Mouse (Mus musculus) lung, embryonic 15.5 days (tissue): Measurements from ENCODE around the gene Spp1. TPM values are rescaled to one million over a fixed set of nuclear protein-coding genes. Genes with fewer than 3 reads are reported as not detected.

ENCODE experiments used
- ATAC-seq: fragments of 200-750 bp; cut with Nextera tagmentation; 2 replicates; pipeline ENCODE4 v1.8.0; 2017; ENCODE audit warnings: moderate number of reproducible peaks, borderline replicate concordance; ENCODE audit not compliant: low FRiP score, low TSS enrichment; ENCODE audit errors: extremely low read depth
- H3K27ac ChIP-seq: fragments of 300-500 bp; sonication (generic); 2 replicates; pipeline ENCODE4 v1.5.1; 2015; ENCODE audit warnings: moderate library complexity, mild to moderate bottlenecking, inconsistent platforms
- H3K27me3 ChIP-seq: fragments of 300-500 bp; sonication (generic); 2 replicates; pipeline ENCODE4 v1.6.1; 2015; ENCODE audit warnings: inconsistent platforms
- H3K36me3 ChIP-seq: fragments of 300-500 bp; sonication (generic); 2 replicates; pipeline ENCODE4 v1.6.1; 2015; ENCODE audit warnings: inconsistent platforms
- H3K4me1 ChIP-seq: fragments of 300-500 bp; sonication (generic); 2 replicates; pipeline ENCODE4 v1.6.1; 2015; ENCODE audit warnings: inconsistent platforms
- H3K4me2 ChIP-seq: fragments of 300-500 bp; sonication (generic); 2 replicates; pipeline ENCODE4 v1.6.1; 2015; ENCODE audit warnings: inconsistent platforms, mild to moderate bottlenecking, moderate library complexity
- H3K4me3 ChIP-seq: fragments of 300-500 bp; sonication (generic); 2 replicates; pipeline ENCODE4 v1.5.1; 2015; ENCODE audit warnings: mild to moderate bottlenecking, inconsistent platforms
- H3K9ac ChIP-seq: fragments of 300-500 bp; sonication (generic); 2 replicates; pipeline ENCODE4 v1.6.1; 2015; ENCODE audit warnings: inconsistent platforms
- H3K9me3 ChIP-seq: fragments of 300-500 bp; sonication (generic); 2 replicates; pipeline ENCODE4 v1.6.1; 2016; ENCODE audit warnings: inconsistent platforms
- WGBS: fragments of 180-500 bp; shearing (Covaris S2); methylation state at CpG from one replicate; pipeline ENCODE4 v1.1.7; 2015; 5-methylcytosine and 5-hydroxymethylcytosine counted together
- polyA plus RNA-seq: library from polyadenylated mRNA; unstranded; fragments of >200 nt; fragmentation: Nextera tagmentation; extraction: Ambion mirVana; gene quantifications from 2 replicates; pipeline ENCODE4 v1.2.1, GENCODE M21; 2015

The Spp1 gene
- polyA plus RNA-seq, 1 experiment from 2014 or later, result 3.7 TPM

DNA sequence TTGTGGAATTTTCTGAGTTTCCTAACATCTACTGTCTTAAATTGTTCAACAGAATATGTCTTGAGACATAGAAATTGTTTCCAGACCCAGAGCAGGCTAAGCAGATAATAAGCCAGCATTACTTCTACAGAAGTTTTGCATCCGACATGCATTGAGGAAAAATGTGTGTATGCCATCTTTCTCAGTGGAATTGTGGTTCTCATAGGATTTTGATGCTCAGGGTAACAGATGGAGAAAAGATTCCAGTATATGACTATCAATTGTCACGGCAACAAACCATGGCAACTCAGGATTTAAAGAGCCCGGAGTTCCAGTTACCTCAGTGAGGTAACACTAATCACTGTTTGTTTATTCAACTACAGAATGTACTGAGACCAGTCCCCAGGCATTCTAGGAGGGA, 29.9 kb upstream of the Spp1 start:
- Histone ChIP-seq H3K4me1 (peaks cover 4% of the 10 kb centered on the region; the same call in 1 of the 2 replicates), H3K27ac (no peak overlapping the region), H3K4me2 (no peak overlapping the region), H3K4me3 (no peak overlapping the region), H3K9ac (no peak overlapping the region), H3K36me3 (no peaks in the 10 kb centered on the region), H3K9me3 (no peaks in the 10 kb centered on the region), H3K27me3 (no peaks in the 10 kb centered on the region)
- 74% methylated on average over 3 of the region's 3 CpGs for WGBS
- no peak for ATAC-seq

GRCm38 (mm10) chr5:104406756-104407155, 28.2 kb upstream of the Spp1 start:
- H3K9ac ChIP-seq, result no peak overlapping the region
- H3K4me2 ChIP-seq, result no peak overlapping the region
- no peaks in the 10 kb centered on the region for H3K9me3 ChIP-seq
- ATAC-seq, result no peak
- H3K27me3 ChIP-seq, result no peaks in the 10 kb centered on the region
- no peak overlapping the region for H3K27ac ChIP-seq
- no peaks in the 10 kb centered on the region for H3K36me3 ChIP-seq
- no peak overlapping the region for H3K4me3 ChIP-seq
- WGBS, result 20% methylated on average over 3 of the region's 3 CpGs
- peaks cover 4% of the 10 kb centered on the region; the same call in 1 of the 2 replicates for H3K4me1 ChIP-seq

DNA sequence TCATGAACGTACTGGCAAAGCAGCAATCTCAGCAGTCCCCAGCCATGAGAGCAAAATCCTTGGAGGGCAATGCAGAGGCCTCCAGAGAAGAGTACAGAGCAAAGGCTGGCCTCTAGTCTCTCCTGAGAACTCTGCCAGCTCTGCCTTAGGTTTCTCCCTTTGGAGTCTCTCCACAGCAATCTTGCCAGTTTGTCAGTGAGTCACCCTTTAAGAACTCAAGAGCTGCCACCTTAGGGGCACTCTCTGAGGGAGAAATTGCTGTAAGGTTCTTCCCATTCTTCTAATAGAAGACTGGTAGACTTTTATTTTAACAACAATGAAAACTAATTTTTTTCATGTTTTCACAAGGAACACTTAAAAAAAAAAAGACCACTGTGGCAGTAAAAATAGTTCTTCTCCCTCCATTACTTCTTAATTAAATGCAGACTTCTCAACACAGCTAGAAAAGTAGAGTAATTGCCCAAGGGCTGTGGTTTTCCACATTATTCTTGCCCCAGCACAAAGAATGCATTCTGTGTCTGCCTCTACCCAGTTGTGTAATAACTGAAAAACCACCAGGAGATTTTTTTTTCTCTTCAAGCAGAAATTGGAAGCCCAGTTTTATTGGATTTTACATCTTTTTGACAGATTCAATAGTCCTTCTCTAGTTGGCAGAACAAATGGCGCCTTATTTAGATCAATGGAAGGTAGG, 27.2 kb upstream of the Spp1 start:
- Histone ChIP-seq H3K27ac (peak overlapping the region; percentile 41; the same call in 1 of the 2 replicates), H3K9me3 (no peaks in the 10 kb centered on the region), H3K4me1 (peaks cover 4% of the 10 kb centered on the region; the same call in 1 of the 2 replicates), H3K36me3 (no peaks in the 10 kb centered on the region), H3K9ac (no peak overlapping the region), H3K4me3 (no peak overlapping the region), H3K27me3 (no peaks in the 10 kb centered on the region), H3K4me2 (no peak overlapping the region)
- no peak for ATAC-seq
- 52% methylated on average over 2 of the region's 2 CpGs for WGBS

DNA sequence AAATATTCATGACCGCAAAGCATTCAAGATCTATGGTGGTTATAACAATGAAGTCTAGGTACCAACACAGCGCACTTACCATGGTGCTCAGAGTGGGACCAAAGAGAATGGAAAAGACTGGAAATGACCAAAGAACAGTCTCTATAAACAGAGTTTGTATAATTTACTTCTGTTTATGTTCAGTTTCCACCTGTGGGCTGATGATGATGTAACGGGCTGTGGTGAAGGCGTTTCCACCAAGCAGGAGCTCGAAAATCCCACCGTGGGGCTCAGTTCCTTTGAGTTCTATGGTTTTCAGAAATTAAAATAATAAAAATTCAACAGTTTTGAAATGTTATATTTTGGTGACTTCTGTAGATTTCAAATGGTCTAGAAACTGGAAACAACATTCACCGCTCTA, 26.4 kb upstream of the Spp1 start:
- WGBS, result 91% methylated on average over 7 of the region's 7 CpGs
- no peaks in the 10 kb centered on the region for H3K36me3 ChIP-seq
- no peak overlapping the region for H3K9ac ChIP-seq
- H3K4me1 ChIP-seq, result peaks cover 4% of the 10 kb centered on the region; the same call in 1 of the 2 replicates
- no peaks in the 10 kb centered on the region for H3K27me3 ChIP-seq
- no peaks in the 10 kb centered on the region for H3K9me3 ChIP-seq
- no peak overlapping the region for H3K4me3 ChIP-seq
- ATAC-seq, result no peak
- no peak overlapping the region for H3K27ac ChIP-seq
- no peak overlapping the region for H3K4me2 ChIP-seq

DNA sequence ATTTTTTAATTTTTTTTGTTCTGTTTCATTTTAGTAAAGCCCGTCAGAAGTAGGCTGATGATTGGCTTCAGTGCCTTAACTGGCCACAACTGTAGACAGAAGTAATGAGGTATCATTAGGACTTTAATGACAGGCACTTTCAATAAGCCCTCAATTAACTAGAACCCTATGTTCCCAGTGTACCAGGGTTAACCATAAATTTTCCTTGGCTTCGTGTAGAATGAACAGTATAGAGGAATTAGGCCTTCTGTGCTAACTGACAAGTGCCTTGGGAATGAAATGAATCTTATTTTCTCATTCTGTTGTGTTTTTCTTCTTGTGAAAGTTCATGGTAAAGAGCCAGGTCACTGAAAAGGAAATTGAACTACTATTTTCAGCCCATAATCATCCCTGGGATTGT, 18.9 kb upstream of the Spp1 start:
- WGBS, result 77% methylated on average over 2 of the region's 2 CpGs
- Histone ChIP-seq H3K9me3 (no peaks in the 10 kb centered on the region), H3K4me2 (no peak overlapping the region), H3K27me3 (no peaks in the 10 kb centered on the region), H3K9ac (no peak overlapping the region), H3K36me3 (no peaks in the 10 kb centered on the region), H3K27ac (no peak overlapping the region), H3K4me3 (no peak overlapping the region), H3K4me1 (no peaks in the 10 kb centered on the region)
- no peak for ATAC-seq

- H3K4me2 ChIP-seq, result no peak overlapping the region
- H3K9me3 ChIP-seq, result no peaks in the 10 kb centered on the region
- H3K27ac ChIP-seq, result no peak overlapping the region
- WGBS, result 66% methylated on average over 3 of the region's 3 CpGs
- no peak for ATAC-seq
- no peaks in the 10 kb centered on the region for H3K4me1 ChIP-seq
- H3K27me3 ChIP-seq, result no peaks in the 10 kb centered on the region
- H3K4me3 ChIP-seq, result no peak overlapping the region
- H3K9ac ChIP-seq, result no peak overlapping the region
- no peaks in the 10 kb centered on the region for H3K36me3 ChIP-seq
Observed at GRCm38 (mm10) chr5:104417028-104417427, 17.9 kb upstream of the Spp1 start.

DNA sequence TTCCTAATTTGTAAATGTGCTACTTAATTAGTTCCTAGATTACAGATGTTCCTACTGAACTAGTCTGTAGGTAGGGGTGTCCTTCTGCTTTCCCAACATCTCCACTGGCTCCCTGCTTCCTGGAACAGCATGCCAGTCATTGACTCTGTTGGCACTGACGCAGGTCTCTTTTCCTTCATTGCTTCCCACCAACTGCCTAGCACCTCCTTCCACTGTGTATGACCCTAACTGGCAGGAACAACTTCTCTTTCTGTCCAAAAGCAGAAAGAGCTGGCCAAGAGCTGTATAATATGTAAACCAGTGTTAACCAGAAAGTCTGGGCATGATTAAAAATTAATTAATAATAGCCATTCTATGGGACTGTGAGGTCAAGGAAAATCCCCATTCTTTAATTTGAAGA, 17.2 kb upstream of the Spp1 start:
- no peak overlapping the region for H3K9ac ChIP-seq

GRCm38 (mm10) chr5:104422039-104422438, 12.9 kb upstream of the Spp1 start:
- no peak overlapping the region for H3K27ac ChIP-seq
- no peaks in the 10 kb centered on the region for H3K27me3 ChIP-seq
- H3K36me3 ChIP-seq, result no peaks in the 10 kb centered on the region
- H3K4me2 ChIP-seq, result no peak overlapping the region
- no peaks in the 10 kb centered on the region for H3K4me1 ChIP-seq
- ATAC-seq, result no peak
- no peak overlapping the region for H3K9ac ChIP-seq
- H3K4me3 ChIP-seq, result no peak overlapping the region
- WGBS, result 70% methylated on average over 2 of the region's 2 CpGs
- H3K9me3 ChIP-seq, result no peaks in the 10 kb centered on the region

More for the DNA sequence above, 17.2 kb upstream of the Spp1 start:
- ATAC-seq, result no peak
- no peaks in the 10 kb centered on the region for H3K27me3 ChIP-seq
- no peak overlapping the region for H3K4me3 ChIP-seq
- no peak overlapping the region for H3K27ac ChIP-seq
- H3K9me3 ChIP-seq, result no peaks in the 10 kb centered on the region
- H3K36me3 ChIP-seq, result no peaks in the 10 kb centered on the region
- H3K4me1 ChIP-seq, result no peaks in the 10 kb centered on the region
- no peak overlapping the region for H3K4me2 ChIP-seq
- WGBS, result 72% methylated on average over 1 of the region's 1 CpGs

DNA sequence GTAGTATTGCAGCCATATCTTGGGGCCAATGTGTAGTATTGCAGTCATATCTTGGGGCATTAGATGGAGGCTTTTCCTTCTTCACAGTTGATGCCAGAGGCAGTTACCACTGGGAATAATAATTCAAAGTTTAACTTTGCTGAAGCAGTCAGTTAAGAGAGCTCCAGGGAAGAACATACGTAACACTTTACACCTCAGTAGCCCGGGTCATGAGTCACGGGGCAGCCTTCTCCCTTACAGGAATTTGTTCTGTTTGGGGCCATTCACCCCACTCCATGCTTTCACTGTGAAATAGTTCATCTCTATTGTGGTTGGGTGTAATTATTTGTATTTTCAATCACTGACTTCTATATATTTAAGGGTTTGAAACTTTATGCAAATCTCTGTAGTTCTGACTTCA, 11.1 kb upstream of the Spp1 start:
- ATAC-seq, result no peak
- Histone ChIP-seq H3K9ac (no peak overlapping the region), H3K36me3 (no peaks in the 10 kb centered on the region), H3K4me1 (no peaks in the 10 kb centered on the region), H3K9me3 (no peaks in the 10 kb centered on the region), H3K27ac (no peak overlapping the region), H3K4me2 (no peak overlapping the region), H3K27me3 (no peaks in the 10 kb centered on the region), H3K4me3 (no peak overlapping the region)
- 80% methylated on average over 3 of the region's 3 CpGs for WGBS

DNA sequence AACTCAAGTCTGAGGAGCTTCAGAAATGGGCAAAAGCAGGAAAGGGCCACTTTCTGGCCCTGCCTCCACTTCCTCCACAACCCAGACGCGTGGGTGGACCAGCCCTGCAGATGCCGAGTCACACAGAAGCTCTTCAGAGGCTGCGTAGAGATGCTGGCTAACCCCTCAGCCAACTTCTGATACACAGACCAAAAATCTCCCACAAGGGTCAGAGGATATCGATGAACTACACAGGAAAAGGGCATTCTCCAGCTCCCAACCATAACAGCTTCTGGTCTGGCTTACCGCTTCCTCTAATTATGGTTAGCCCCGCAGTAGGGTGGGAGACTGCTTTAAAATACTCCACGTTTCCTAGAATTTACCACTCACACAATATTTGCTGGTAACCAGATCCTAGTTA, 9.0 kb upstream of the Spp1 start:
- Histone ChIP-seq H3K36me3 (no peaks in the 10 kb centered on the region), H3K9ac (no peak overlapping the region), H3K27ac (no peak overlapping the region), H3K4me3 (no peak overlapping the region), H3K4me1 (no peaks in the 10 kb centered on the region), H3K9me3 (no peaks in the 10 kb centered on the region), H3K27me3 (no peaks in the 10 kb centered on the region), H3K4me2 (no peak overlapping the region)
- WGBS, result 68% methylated on average over 8 of the region's 8 CpGs
- no peak for ATAC-seq

DNA sequence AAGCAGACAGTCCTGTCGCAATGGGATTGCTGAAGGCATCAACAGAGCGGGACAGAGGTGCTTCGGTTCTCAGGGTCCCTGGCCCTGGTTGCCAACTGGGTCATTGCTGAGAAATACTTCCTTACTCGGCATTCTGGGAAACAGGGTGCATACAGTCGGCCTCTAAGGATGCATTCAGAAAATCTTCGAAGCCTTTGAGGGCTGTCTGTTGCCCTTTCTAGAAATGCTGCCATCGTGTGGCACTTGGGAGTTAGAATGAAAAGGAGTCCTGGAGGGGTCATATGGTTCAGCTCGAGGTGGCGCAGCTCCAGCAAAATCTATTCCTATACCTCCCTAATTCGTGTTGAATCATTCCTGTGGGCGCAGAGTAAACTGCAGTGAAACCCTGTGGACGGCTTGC, 2.0 kb upstream of the Spp1 start:
- Histone ChIP-seq H3K36me3 (no peaks in the 10 kb centered on the region), H3K4me1 (no peaks in the 10 kb centered on the region; the same call in 1 of the 2 replicates), H3K9me3 (no peaks in the 10 kb centered on the region), H3K4me3 (no peak overlapping the region), H3K27me3 (no peaks in the 10 kb centered on the region), H3K9ac (no peak overlapping the region), H3K27ac (no peak overlapping the region), H3K4me2 (no peak overlapping the region)
- 34% methylated on average over 12 of the region's 12 CpGs for WGBS
- ATAC-seq, result no peak

DNA sequence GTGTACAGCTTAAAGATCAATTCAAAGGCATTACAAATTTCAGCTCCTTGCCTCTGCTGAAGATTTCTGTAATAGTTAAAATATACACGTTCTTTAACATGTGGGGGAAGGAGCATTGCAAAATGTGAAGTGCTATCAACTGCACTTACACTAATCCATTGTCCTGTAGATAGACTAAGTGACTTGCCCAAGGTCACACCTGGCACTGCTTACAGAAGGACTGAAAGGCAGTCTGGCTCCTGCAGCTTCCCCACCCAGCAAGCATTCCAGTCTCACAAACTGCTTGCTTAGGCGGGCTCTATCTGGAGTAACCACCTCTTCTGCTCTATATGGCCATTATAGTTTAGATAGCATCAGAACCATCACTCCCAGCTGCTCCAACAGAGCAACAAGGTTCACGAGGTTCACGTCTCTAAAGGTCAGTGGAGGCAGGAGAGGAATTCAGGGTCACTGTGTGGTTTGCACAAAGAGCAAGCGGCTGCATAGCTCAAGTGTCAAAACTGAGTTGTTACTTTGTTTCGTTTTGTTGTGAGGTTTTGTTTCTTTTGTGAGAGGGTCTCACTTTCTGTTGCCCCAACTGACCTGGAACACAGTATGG, 851 bp upstream of the Spp1 start:
- H3K36me3 ChIP-seq, result no peaks in the 10 kb centered on the region
- H3K27ac ChIP-seq, result no peak overlapping the region
- no peaks in the 10 kb centered on the region; the same call in 1 of the 2 replicates for H3K4me1 ChIP-seq
- no peak for ATAC-seq
- no peaks in the 10 kb centered on the region for H3K27me3 ChIP-seq
- no peaks in the 10 kb centered on the region for H3K9me3 ChIP-seq
- H3K4me3 ChIP-seq, result no peak overlapping the region
- WGBS, result 35% methylated on average over 6 of the region's 6 CpGs
- H3K9ac ChIP-seq, result no peak overlapping the region
- no peak overlapping the region for H3K4me2 ChIP-seq
